Mouse (Mus musculus) thymus, postnatal 10 days (tissue): ENCODE data around the gene Hoxb2.

Experiments
- DNase-seq, 2 experiments: peaks; one replicate each; pipeline ENCODE4 v3.0.0; 2021; ENCODE audit warnings: low spot score in 2 of 2

The Hoxb2 gene

GRCm38 (mm10) chr11:96316696-96317607 lies 33.4 kb upstream of the Hoxb2 start:
- DNase-seq, result no peak

- DNase-seq, result no peak
These were observed 32.5 kb upstream of the Hoxb2 start, which contains the start of gene Hoxb4 for GRCm38 (mm10) chr11:96317608-96318367. Hoxb4 (plus strand) TSS chr11:96318267.

GRCm38 (mm10) chr11:96318368-96319070 lies 31.8 kb upstream of the Hoxb2 start:
- no peak for DNase-seq

DNA sequence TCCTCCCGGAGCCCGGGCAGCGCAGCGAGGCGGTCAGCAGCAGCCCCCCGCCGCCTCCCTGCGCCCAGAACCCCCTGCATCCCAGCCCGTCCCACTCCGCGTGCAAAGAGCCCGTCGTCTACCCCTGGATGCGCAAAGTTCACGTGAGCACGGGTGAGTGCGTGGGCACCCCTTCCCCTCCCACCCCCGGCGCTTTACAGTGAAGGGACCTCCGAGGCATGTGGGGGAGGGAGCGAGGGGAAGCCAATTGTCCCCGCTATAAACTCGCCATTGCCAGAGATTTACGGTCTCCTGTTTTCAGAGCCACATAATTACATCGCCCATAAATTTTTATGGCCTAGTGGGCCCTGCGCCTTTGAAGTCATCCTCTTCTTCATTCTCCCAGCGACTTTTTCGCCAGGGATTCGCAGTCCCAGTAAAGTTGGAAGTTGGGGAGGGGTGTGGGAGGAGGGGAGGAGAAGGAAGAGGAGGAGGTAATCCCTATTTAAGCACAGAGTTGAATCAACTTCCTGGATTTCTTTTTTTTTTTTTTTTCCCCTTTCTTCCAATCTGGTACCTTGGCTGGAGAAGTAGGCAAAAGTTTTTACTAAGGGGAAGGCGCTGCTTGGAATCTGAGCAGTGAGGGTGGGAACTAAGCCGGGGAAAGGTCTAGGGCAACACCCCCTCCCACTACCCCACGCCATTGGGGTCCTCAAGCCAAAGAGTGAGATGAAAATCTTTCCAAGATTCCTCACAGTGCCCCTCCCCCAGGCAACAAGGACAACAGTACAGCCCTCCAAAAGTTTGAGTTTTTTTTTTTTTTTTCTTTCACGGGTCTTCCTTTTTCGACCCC lies 31.0 kb upstream of the Hoxb2 start:
- no peak for DNase-seq

DNA sequence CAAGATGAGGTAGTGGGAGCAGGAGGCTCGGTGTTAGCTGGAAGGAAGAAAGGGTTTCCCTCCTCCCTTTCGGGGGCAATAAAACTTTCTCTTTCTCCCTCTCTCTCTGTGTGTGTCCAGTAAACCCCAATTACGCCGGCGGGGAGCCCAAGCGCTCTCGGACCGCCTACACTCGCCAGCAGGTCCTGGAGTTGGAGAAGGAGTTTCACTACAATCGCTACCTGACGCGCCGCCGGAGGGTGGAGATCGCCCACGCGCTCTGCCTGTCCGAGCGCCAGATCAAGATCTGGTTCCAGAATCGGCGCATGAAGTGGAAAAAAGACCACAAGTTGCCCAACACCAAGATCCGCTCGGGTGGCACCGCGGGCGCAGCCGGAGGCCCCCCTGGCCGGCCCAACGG lies 30.4 kb upstream of the Hoxb2 start:
- DNase-seq, result no peak

- DNase-seq, result no peak
These were observed 29.6 kb upstream of the Hoxb2 start for GRCm38 (mm10) chr11:96320688-96321087.

- DNase-seq, result no peak
These were observed 28.5 kb upstream of the Hoxb2 start for GRCm38 (mm10) chr11:96321846-96322245.

- DNase-seq, result no peak
These were observed 27.6 kb upstream of the Hoxb2 start for GRCm38 (mm10) chr11:96322738-96323137.

DNA sequence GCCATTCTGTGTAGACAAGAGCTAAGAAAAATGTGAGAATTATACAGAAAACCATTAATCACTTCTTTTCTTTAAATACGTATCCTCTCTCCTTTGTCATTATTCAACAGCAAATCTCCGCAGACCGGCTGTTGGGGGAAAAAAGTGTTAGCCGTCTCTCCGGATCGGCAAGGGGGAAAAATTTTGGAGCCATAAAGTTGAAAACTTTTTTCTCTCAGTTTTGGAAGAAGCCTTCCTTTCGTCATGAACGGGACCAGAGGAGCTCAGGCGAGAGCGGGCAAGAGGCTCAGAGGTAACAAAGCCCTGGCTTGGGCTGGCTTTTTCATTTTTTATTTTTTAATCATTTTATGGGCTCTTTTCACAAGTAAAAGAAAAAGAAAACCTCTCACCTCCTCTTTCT lies 27.2 kb upstream of the Hoxb2 start, which contains the start of gene Hoxb3:
Gene Hoxb3 (plus strand): TSS at position 173 of the 400 bp plus-strand sequence.
- DNase-seq, result no peak

- DNase-seq, result no peak
These were observed 26.2 kb upstream of the Hoxb2 start for GRCm38 (mm10) chr11:96324125-96324524.

DNA sequence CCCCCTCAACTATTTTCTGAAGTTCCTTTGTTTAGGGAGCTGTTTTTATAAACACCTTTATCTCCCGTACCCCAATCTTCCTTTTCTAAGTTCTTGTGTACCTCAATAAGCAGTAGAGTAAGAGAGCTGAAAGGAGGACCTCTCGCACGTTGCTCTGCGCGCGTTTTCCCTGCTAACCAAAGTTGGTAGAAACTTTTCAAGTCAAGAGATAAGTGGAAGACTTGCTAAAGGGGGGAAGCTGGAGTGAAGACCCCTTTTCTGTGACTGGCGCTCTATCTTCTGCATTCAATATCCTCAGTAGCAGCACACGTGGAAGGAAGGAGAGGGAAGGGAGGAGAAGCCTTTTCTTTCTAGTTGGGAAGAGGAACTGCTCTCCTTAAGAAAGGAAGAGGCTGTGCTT lies 25.4 kb upstream of the Hoxb2 start:
- no peak for DNase-seq

DNA sequence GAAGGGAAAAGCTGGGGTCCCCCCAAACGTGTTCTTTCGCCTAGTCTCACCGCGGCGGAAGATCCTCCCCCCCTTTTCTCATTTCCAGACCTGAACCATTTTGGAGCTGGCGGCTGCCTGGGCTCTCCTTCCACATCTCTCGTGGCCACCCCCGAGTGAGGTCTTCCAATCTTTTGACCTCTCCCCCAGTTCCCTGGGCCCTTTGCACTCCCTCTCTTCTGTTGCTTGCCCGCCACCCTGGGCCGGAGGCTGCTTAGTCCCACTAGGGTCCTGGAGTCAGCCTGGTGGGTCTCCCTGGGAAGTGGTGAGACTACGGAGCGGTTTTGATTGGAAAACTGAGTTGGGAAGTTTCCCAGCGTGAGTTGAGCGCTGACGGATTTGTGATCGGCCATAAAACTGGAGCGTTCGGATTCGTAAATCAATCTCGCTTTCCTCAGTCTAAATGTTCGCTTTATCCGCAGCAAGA lies 24.5 kb upstream of the Hoxb2 start:
- no peak for DNase-seq

- DNase-seq, result no peak
These were observed 23.6 kb upstream of the Hoxb2 start for GRCm38 (mm10) chr11:96326705-96327104.

DNA sequence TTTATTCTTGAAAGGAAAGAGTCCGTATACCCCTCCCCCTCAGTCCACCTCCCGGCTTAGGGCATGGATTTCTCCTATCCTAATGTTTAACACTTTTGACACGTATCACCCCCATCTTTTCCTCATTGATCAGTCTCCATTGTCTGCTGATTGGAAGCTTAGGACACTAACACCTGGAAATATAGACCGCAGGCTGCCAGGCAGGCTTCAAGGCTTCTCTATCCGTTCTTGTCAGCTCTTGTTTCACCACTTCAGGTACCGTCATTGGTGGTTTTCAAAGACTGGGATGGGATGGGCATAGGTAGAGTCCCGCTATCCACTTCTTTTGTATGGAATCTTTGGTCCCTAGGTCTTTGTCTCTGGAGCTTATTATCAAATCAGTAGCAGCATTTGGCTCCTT lies 23.2 kb upstream of the Hoxb2 start:
- no peak for DNase-seq

DNA sequence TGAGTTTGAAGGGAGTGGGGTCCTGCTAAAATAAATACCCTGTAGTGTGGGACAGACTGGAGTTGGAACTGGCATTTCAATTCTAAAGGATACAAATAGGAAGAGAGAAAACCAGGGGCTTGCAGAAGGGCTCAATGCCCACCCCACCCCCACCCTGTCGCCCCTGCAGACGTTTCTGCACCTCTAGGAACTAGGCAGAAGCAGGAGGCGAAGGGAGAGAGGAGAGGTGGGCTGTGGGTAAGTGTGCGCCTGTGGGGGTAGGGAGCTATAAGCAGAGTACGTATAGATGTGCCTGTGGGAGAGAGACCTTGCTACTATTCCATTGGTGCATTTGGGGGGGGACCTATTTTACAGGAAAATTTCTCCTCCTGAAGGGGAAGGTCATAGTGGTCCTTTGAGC lies 22.6 kb upstream of the Hoxb2 start:
- no peak for DNase-seq

GRCm38 (mm10) chr11:96328605-96329004 lies 21.7 kb upstream of the Hoxb2 start:
- DNase-seq, result no peak

GRCm38 (mm10) chr11:96332105-96332504 lies 18.2 kb upstream of the Hoxb2 start:
- DNase-seq, result no peak

DNA sequence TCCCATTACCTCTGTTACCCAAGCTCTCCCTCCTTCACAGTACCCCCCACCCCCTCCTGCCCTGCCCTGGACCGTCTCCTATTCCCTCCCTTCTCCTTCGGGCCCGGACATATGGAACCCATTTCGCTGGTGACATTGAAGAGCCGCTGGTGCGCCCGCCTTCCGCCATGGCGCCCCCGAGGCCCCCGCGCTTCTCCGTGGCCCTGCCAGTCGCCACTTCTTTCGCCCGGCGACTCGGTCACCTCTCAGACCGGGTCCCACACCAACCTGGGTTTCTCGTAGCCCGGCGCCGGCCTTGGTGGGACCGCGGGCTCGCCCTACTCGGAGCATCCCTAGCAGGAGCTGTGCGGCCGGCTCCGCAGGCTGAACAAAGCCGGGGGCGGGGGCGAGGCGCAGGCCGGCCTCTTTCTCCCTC lies 17.7 kb upstream of the Hoxb2 start:
- no peak for DNase-seq

- DNase-seq, result no peak
These were observed 16.9 kb upstream of the Hoxb2 start for GRCm38 (mm10) chr11:96333241-96334001.

DNA sequence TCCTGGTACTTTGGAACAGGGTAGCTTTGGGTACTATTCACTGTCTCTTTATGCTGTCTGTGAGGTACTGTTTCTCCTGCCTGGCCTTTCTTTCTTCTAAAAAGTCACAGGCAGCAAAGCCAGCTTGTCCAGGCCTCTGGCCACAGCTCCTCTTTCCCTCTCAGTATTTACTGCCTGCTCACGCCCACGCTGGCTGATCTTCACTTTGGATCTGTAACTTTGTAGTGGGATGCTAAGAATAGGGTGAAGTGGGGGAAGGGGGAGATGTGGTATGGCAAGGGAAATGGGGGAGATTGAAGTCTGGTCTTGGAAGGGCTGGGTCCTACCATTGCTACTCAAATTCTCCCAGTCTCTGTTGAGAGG lies 16.3 kb upstream of the Hoxb2 start:
- DNase-seq, result no peak
